Mouse (Mus musculus): ENCODE measurements around the gene Ncf4. TPM values are rescaled to one million over a fixed set of nuclear protein-coding genes. Genes with fewer than 3 reads are reported as not detected.

Ncf4 gene
- polyA plus RNA-seq, 1 experiment = 294 TPM

DNA sequence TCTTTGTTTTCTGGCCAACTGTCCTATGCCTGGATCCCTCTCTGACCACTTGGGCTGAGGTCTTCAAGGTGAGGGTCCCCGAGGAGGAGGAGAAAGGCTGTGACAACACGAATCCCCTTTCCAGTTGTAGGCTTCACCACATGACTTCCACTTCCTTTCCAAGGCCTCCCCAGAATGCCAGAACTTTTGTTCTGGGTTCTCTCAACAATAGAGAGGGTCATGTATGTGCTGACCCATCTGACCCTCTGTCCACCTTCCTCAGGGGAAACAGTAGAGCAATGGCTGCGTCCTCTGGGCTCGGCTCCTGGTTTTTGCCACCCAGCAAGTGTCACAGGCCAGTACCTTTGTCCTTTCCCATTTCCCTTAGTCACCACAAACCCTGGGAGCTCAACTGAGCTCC, 66.4 kb downstream of the Ncf4 start:
- 69% methylated on average over 4 of the region's 4 CpGs for WGBS

More for the DNA sequence above, 66.4 kb downstream of the Ncf4 start:
- Histone ChIP-seq H3K4me1 (ENCODE audit: control insufficient read depth, insufficient read depth, low read length) (peaks cover under 1% of the 10 kb centered on the region; the same call in 1 of the 2 replicates), H3K4me3 (replicated peaks; ENCODE audit: control insufficient read depth, low read depth, low read length) (no peak overlapping the region), H3K27ac (ENCODE audit: control insufficient read depth, insufficient read depth, low read depth, low read length, poor library complexity) (no peak overlapping the region)
- TF ChIP-seq POLR2A (IDR thresholded peaks at IDR 0.05; ENCODE audit: borderline replicate concordance, control insufficient read depth, low read depth, low read length) (no peak), CTCF (IDR thresholded peaks at IDR 0.05; ENCODE audit: control insufficient read depth, insufficient read depth, low read length) (no peak)

Other genes with a start within 250 kb of the Ncf4 start
- 0.27 TPM in 1 of 2 replicates, not detected in the other for gene Cacng2, start 124.8 kb upstream of the Ncf4 start, polyA plus RNA-seq (2011; ENCODE audit: insufficient read depth, insufficient read length, low replicate concordance, missing spikeins)
- 14.3 and 15.1 TPM in 2 replicates for gene Ift27, start 70.7 kb upstream of the Ncf4 start, polyA plus RNA-seq (2011; ENCODE audit: insufficient read depth, insufficient read length, low replicate concordance, missing spikeins)
- gene Pvalb, start 38.4 kb upstream of the Ncf4 start, polyA plus RNA-seq (2011; ENCODE audit: insufficient read depth, insufficient read length, low replicate concordance, missing spikeins) = 2.0 and 11.3 TPM in 2 replicates
- gene Csf2rb2, start 60.9 kb downstream of the Ncf4 start, polyA plus RNA-seq (2011; ENCODE audit: insufficient read depth, insufficient read length, low replicate concordance, missing spikeins) = 1.6 and 5.3 TPM in 2 replicates
- gene Csf2rb, start 81.0 kb downstream of the Ncf4 start, polyA plus RNA-seq (2011; ENCODE audit: insufficient read depth, insufficient read length, low replicate concordance, missing spikeins) = 7.9 and 28.6 TPM in 2 replicates
- gene Tex33, start 151.1 kb downstream of the Ncf4 start, polyA plus RNA-seq (2011; ENCODE audit: insufficient read depth, insufficient read length, low replicate concordance, missing spikeins) = not detected in 2 replicates
- gene Tst, start 161.1 kb downstream of the Ncf4 start, polyA plus RNA-seq (2011; ENCODE audit: insufficient read depth, insufficient read length, low replicate concordance, missing spikeins) = 14.5 and 23.8 TPM in 2 replicates
- gene Mpst, start 161.6 kb downstream of the Ncf4 start, polyA plus RNA-seq (2011; ENCODE audit: insufficient read depth, insufficient read length, low replicate concordance, missing spikeins) = 49.5 and 50.1 TPM in 2 replicates
- gene Kctd17, start 183.8 kb downstream of the Ncf4 start, polyA plus RNA-seq (2011; ENCODE audit: insufficient read depth, insufficient read length, low replicate concordance, missing spikeins) = 14.7 and 14.8 TPM in 2 replicates
- gene Tmprss6, start 223.8 kb downstream of the Ncf4 start, polyA plus RNA-seq (2011; ENCODE audit: insufficient read depth, insufficient read length, low replicate concordance, missing spikeins) = 0.47 TPM in 1 of 2 replicates, not detected in the other

Data from bone marrow, adult 2 months (tissue).